ENCODE assay signal across 8 mouse cellular contexts in genomic region chr11:69096360-69096986, GRCm38 (mm10). TPM values are rescaled to one million over a fixed set of nuclear protein-coding genes. Genes with fewer than 3 reads are reported as not detected.
DNase-seq lines count a peak whose midpoint lies in the region; ATAC-seq and TF ChIP-seq lines count a peak whose summit lies in the region.

No protein-coding gene starts in this region.

- no peaks in the 10 kb centered on the region for H3K27me3 ChIP-seq in lung, postnatal 0 days (replicated peaks; ENCODE audit: insufficient read depth, low read length)
- H3K27me3 ChIP-seq in limb, embryonic 12.5 days = no peaks in the 10 kb centered on the region
- H3K27me3 ChIP-seq in small intestine, adult 2 months (ENCODE audit: control insufficient read depth, insufficient read depth, low read length) = no peaks in the 10 kb centered on the region

- H3K4me2 ChIP-seq in lung, postnatal 0 days (replicated peaks; ENCODE audit: low read depth, low read length) = peak overlapping the region; percentile 76
- H3K4me2 ChIP-seq in limb, embryonic 12.5 days = peak overlapping the region; percentile 98

- ATAC-seq in lung, postnatal 0 days = no peak
- no peak for ATAC-seq in limb, embryonic 12.5 days (ENCODE audit: insufficient number of reproducible peaks, insufficient read depth, low FRiP score, low TSS enrichment, low read depth)

- no peak for TF ChIP-seq EP300 in lung, postnatal 0 days (IDR thresholded peaks at IDR 0.05)

- H3K36me3 ChIP-seq in lung, postnatal 0 days (ENCODE audit: insufficient read depth, low read length) = peaks cover 12% of the 10 kb centered on the region
- peaks cover 24% of the 10 kb centered on the region for H3K36me3 ChIP-seq in limb, embryonic 12.5 days
- H3K36me3 ChIP-seq in small intestine, adult 2 months (ENCODE audit: control insufficient read depth, insufficient read depth, low read length) = peaks cover 13% of the 10 kb centered on the region

- no peaks in the 10 kb centered on the region for H3K9me3 ChIP-seq in lung, postnatal 0 days (ENCODE audit: low read length)
- no peaks in the 10 kb centered on the region for H3K9me3 ChIP-seq in limb, embryonic 12.5 days

- 7% methylated on average over 7 of the region's 9 CpGs for WGBS in lung, postnatal 0 days
- WGBS in limb, embryonic 12.5 days = 16% methylated on average over 9 of the region's 9 CpGs
- WGBS in small intestine, adult 2 months = 5% methylated on average over 9 of the region's 9 CpGs

- peak overlapping the region; percentile 97 for H3K4me3 ChIP-seq in lung, postnatal 0 days (ENCODE audit: low read depth, low read length)
- peak overlapping the region; percentile 57 for H3K4me3 ChIP-seq in limb, embryonic 12.5 days (replicated peaks)
- H3K4me3 ChIP-seq in small intestine, adult 2 months (ENCODE audit: low read depth, low read length) = peak overlapping the region; percentile 64

- peak overlapping the region; percentile 100 for H3K27ac ChIP-seq in lung, postnatal 0 days (ENCODE audit: low read length)
- peak overlapping the region; percentile 81 for H3K27ac ChIP-seq in limb, embryonic 12.5 days
- H3K27ac ChIP-seq in small intestine, adult 2 months (ENCODE audit: insufficient read depth, low read depth, low read length) = peak overlapping the region; percentile 98

- TF ChIP-seq POLR2A in small intestine, adult 2 months (IDR thresholded peaks at IDR 0.05; ENCODE audit: low read depth, low read length) = no peak

- H3K9ac ChIP-seq in lung, postnatal 0 days (replicated peaks; ENCODE audit: low read depth) = peak overlapping the region; percentile 100
- H3K9ac ChIP-seq in limb, embryonic 12.5 days (replicated peaks) = peak overlapping the region; percentile 40; the same call in 1 of the 2 replicates

- H3K4me1 ChIP-seq in lung, postnatal 0 days (ENCODE audit: insufficient read depth, low read depth, low read length) = peaks cover 16% of the 10 kb centered on the region
- H3K4me1 ChIP-seq in limb, embryonic 12.5 days (replicated peaks) = peaks cover 61% of the 10 kb centered on the region
- H3K4me1 ChIP-seq in small intestine, adult 2 months (ENCODE audit: control insufficient read depth, insufficient read depth, insufficient read length, low read length) = peaks cover 29% of the 10 kb centered on the region; the same call in 1 of the 2 replicates

- no peak for TF ChIP-seq CTCF in lung, postnatal 0 days (IDR thresholded peaks at IDR 0.05)
- no peak for TF ChIP-seq CTCF in small intestine, adult 2 months (IDR thresholded peaks at IDR 0.05; ENCODE audit: extremely low read depth, insufficient read length, insufficient replicate concordance, low read depth, low read length)

- DNase-seq in lung, postnatal 0 days (ENCODE audit: low spot score) = no peak
- no peak for DNase-seq in lung, postnatal 14 days
- peak; percentile 57 for DNase-seq in fibroblast of lung, adult 2 months (ENCODE audit: low read depth)
- no peak for DNase-seq in thymus, postnatal 4 days
- no peak for DNase-seq in cerebellum, adult 8-10 months
- no peak for DNase-seq in frontal cortex, adult 2 months (ENCODE audit: extremely low spot score in 1 of 2, low spot score in 1 of 2)

RNA-seq across cellular contexts. Expression of gene Per1, which starts 1.5 kb away (rescaled TPM):
- 16.6 and 30.0 TPM in 2 replicates for polyA plus RNA-seq in lung, postnatal 0 days (2015; fragmentation: Nextera tagmentation; extraction: Ambion mirVana)
- 7.2 and 10.4 TPM in 2 replicates for polyA plus RNA-seq in limb, embryonic 12.5 days (2016; fragmentation: Nextera tagmentation; extraction: Ambion mirVana)
- polyA plus RNA-seq in small intestine, adult 2 months (2012; rRNA removed) = 5.4 and 13.9 TPM in 2 replicates
- 42.7 and 55.8 TPM in 2 replicates for polyA plus RNA-seq in frontal cortex, adult 2 months (2012; rRNA removed)

RNA-seq across cellular contexts. Expression of gene Vamp2, which starts 8.2 kb away (rescaled TPM):
- polyA plus RNA-seq in lung, postnatal 0 days (2015; fragmentation: Nextera tagmentation; extraction: Ambion mirVana) = 45.0 and 50.6 TPM in 2 replicates
- polyA plus RNA-seq in limb, embryonic 12.5 days (2016; fragmentation: Nextera tagmentation; extraction: Ambion mirVana) = 68.0 and 79.5 TPM in 2 replicates
- polyA plus RNA-seq in small intestine, adult 2 months (2012; rRNA removed) = 33.5 and 84.4 TPM in 2 replicates
- 1,200 and 1,339 TPM in 2 replicates for polyA plus RNA-seq in frontal cortex, adult 2 months (2012; rRNA removed)

RNA-seq across cellular contexts. Expression of gene Hes7, which starts 23.7 kb away (rescaled TPM):
- 0.38 and 0.49 TPM in 2 replicates for polyA plus RNA-seq in lung, postnatal 0 days (2015; fragmentation: Nextera tagmentation; extraction: Ambion mirVana)
- 0.56 and 0.74 TPM in 2 replicates for polyA plus RNA-seq in limb, embryonic 12.5 days (2016; fragmentation: Nextera tagmentation; extraction: Ambion mirVana)
- 1.1 and 1.7 TPM in 2 replicates for polyA plus RNA-seq in small intestine, adult 2 months (2012; rRNA removed)
- polyA plus RNA-seq in frontal cortex, adult 2 months (2012; rRNA removed) = 0.78 and 0.86 TPM in 2 replicates

RNA-seq across cellular contexts. Expression of gene Tmem107, which starts 25.9 kb away (rescaled TPM):
- 62.9 and 70.0 TPM in 2 replicates for polyA plus RNA-seq in lung, postnatal 0 days (2015; fragmentation: Nextera tagmentation; extraction: Ambion mirVana)
- polyA plus RNA-seq in limb, embryonic 12.5 days (2016; fragmentation: Nextera tagmentation; extraction: Ambion mirVana) = 39.5 and 41.0 TPM in 2 replicates
- polyA plus RNA-seq in small intestine, adult 2 months (2012; rRNA removed) = 11.8 and 12.8 TPM in 2 replicates
- 22.0 and 23.5 TPM in 2 replicates for polyA plus RNA-seq in frontal cortex, adult 2 months (2012; rRNA removed)

RNA-seq across cellular contexts. Expression of gene 9130213A22Rik, which starts 25.9 kb away (rescaled TPM):
- 0.42 and 0.50 TPM in 2 replicates for polyA plus RNA-seq in lung, postnatal 0 days (2015; fragmentation: Nextera tagmentation; extraction: Ambion mirVana)
- polyA plus RNA-seq in limb, embryonic 12.5 days (2016; fragmentation: Nextera tagmentation; extraction: Ambion mirVana) = 0.22 and 0.76 TPM in 2 replicates
- 0.29 and 0.38 TPM in 2 replicates for polyA plus RNA-seq in small intestine, adult 2 months (2012; rRNA removed)
- 1.8 and 1.9 TPM in 2 replicates for polyA plus RNA-seq in frontal cortex, adult 2 months (2012; rRNA removed)

Comparison
In these comparisons a context has a peak if more than half of its experiments do, and no peak if none do; other contexts are left out.
1. RNA of gene Vamp2, which starts 8.2 kb away (polyA plus RNA-seq): 1,200 to 1,339 TPM in frontal cortex, adult 2 months; 33.5 to 84.4 TPM in small intestine, adult 2 months, 68.0 to 79.5 TPM in limb, embryonic 12.5 days and 45.0 to 50.6 TPM in lung, postnatal 0 days; every median in the first group is over 10 times any median in the second.
2. Peak in every context shown above with its lines, with median percentiles within 50 percentile points of each other: H3K27ac ChIP-seq and H3K4me3 ChIP-seq.